Mouse (Mus musculus): ENCODE results near the gene Ephb2.

- TF ChIP-seq GATA1 (IDR thresholded peaks at IDR 0.05; ENCODE audit: borderline replicate concordance, low read length) (no peak), FLI1 (IDR thresholded peaks at IDR 0.05; ENCODE audit: low read length) (no peak)
Observed at GRCm38 (mm10) chr4:136742677-136743076, 93.1 kb downstream of the Ephb2 start.
